Mouse (Mus musculus) liver, embryonic 16.5 days (tissue): ENCODE data around the gene Med24. TPM values are rescaled to one million over a fixed set of nuclear protein-coding genes. Genes with fewer than 3 reads are reported as not detected.
"Not testable (repeated sequence)": the region's sequence is repeated elsewhere in the genome, so short reads cannot be mapped to it uniquely, and the experiment has no call there.

Experiments used
- ATAC-seq: fragments of 200-750 bp; cut with Nextera tagmentation; 2 replicates; pipeline ENCODE4 v1.8.0; 2017; ENCODE audit warnings: low read depth, mild to moderate bottlenecking, moderate number of reproducible peaks, moderate library complexity
- H3K27ac ChIP-seq: fragments of 300-500 bp; sonication (generic); 2 replicates; pipeline ENCODE4 v1.5.1; 2014; ENCODE audit warnings: mild to moderate bottlenecking, low read length
- H3K27me3 ChIP-seq: fragments of 300-500 bp; sonication (generic); 2 replicates; pipeline ENCODE4 v1.6.1; 2014; ENCODE audit warnings: low read depth, low read length, mixed read lengths; ENCODE audit not compliant: control insufficient read depth, insufficient read depth
- H3K36me3 ChIP-seq: fragments of 300-500 bp; sonication (generic); 2 replicates; pipeline ENCODE4 v1.6.1; 2014; ENCODE audit warnings: mild to moderate bottlenecking; ENCODE audit not compliant: control insufficient read depth, insufficient read depth
- H3K4me1 ChIP-seq: fragments of 300-500 bp; sonication (generic); 2 replicates; pipeline ENCODE4 v1.6.1; 2014; ENCODE audit warnings: low read depth, low read length, mixed read lengths; ENCODE audit not compliant: control insufficient read depth
- H3K4me2 ChIP-seq: fragments of 300-500 bp; sonication (generic); 2 replicates; pipeline ENCODE4 v1.6.1; 2014; ENCODE audit warnings: low read depth, low read length, mixed read lengths
- H3K4me3 ChIP-seq: fragments of 300-500 bp; sonication (generic); 2 replicates; pipeline ENCODE4 v1.5.1; 2014; ENCODE audit warnings: low read depth, mild to moderate bottlenecking, low read length
- H3K9ac ChIP-seq: fragments of 300-500 bp; sonication (generic); 2 replicates; pipeline ENCODE4 v1.6.1; 2014; ENCODE audit warnings: low read depth, low read length
- H3K9me3 ChIP-seq: fragments of 300-500 bp; sonication (generic); replicated peaks from 2 replicates; pipeline ENCODE4 v1.6.1; 2016; ENCODE audit warnings: low read length; ENCODE audit not compliant: control insufficient read depth
- WGBS: fragments of 180-500 bp; shearing (Covaris S2); extraction: QIAGEN DNeasy Blood & Tissue Kit; methylation state at CpG from one replicate; pipeline ENCODE4 v1.1.7; 2014; ENCODE audit not compliant: insufficient replicate concordance; 5-methylcytosine and 5-hydroxymethylcytosine counted together
- polyA plus RNA-seq: library from polyadenylated mRNA; unstranded; fragments of >200 nt; fragmentation: Nextera tagmentation; extraction: Ambion mirVana; gene quantifications from 2 replicates; pipeline ENCODE4 v1.2.1, GENCODE M21; 2015

Gene Med24
- polyA plus RNA-seq, 1 experiment from 2014 or later, result 23.8 TPM

DNA sequence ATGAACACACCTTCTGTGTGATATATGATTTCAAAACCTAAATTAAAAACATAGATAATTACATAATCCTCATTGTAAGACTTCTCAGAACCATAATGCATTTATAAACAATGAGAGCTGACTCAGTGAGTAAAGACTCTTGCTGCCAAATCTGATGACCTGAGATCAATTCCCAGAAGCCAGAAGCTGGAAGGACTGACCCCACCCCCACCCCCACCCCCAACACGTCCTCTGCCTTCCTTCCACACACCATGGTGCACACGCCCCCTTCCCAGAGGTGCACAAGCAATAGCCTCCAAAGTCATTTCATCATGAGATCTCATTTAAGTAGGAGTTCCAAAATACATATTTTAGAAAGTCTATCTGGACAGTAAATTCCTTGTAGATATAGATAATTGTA, 8.5 kb downstream of the Med24 start:
- ATAC-seq, result no peak
- peaks cover 6% of the 10 kb centered on the region; the same call in 1 of the 2 replicates for H3K4me1 ChIP-seq
- WGBS, result 53% methylated on average over 2 of the region's 2 CpGs
- H3K9me3 ChIP-seq, result no peaks in the 10 kb centered on the region
- H3K4me3 ChIP-seq, result no peak overlapping the region
- H3K27me3 ChIP-seq, result no peaks in the 10 kb centered on the region
- H3K4me2 ChIP-seq, result no peak overlapping the region
- H3K36me3 ChIP-seq, result peaks cover 4% of the 10 kb centered on the region; the same call in 1 of the 2 replicates
- no peak overlapping the region for H3K9ac ChIP-seq
- H3K27ac ChIP-seq, result no peak overlapping the region

- Histone ChIP-seq H3K4me1 (peaks cover 6% of the 10 kb centered on the region; the same call in 1 of the 2 replicates), H3K9ac (no peak overlapping the region), H3K4me2 (no peak overlapping the region), H3K27me3 (no peaks in the 10 kb centered on the region), H3K9me3 (no peaks in the 10 kb centered on the region), H3K27ac (no peak overlapping the region), H3K36me3 (peaks cover 4% of the 10 kb centered on the region; the same call in 1 of the 2 replicates), H3K4me3 (no peak overlapping the region)
- ATAC-seq, result no peak
- 26% methylated on average over 13 of the region's 13 CpGs for WGBS
Measured at GRCm38 (mm10) chr11:98717904-98718303, 11.3 kb downstream of the Med24 start.

DNA sequence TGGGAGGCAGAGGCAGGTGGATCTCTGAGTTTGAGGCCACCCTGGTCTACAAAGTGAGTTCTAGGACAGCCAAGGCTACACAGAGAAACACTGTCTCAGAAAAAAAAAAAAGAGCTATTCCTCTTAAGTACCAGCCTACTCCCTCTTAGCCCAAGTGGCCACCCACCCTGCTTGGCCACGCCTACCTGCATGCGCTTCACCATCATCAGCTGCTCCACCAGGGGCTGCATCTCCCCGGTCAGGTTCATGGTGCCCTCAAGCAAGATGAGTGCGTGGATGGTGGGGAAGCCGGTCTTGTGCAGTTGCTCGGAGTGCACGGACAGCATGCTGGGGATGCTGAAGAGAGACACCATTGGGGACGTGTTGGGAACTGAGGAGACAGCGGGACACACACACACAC, 13.3 kb downstream of the Med24 start:
- WGBS, result 82% methylated on average over 9 of the region's 9 CpGs

DNA sequence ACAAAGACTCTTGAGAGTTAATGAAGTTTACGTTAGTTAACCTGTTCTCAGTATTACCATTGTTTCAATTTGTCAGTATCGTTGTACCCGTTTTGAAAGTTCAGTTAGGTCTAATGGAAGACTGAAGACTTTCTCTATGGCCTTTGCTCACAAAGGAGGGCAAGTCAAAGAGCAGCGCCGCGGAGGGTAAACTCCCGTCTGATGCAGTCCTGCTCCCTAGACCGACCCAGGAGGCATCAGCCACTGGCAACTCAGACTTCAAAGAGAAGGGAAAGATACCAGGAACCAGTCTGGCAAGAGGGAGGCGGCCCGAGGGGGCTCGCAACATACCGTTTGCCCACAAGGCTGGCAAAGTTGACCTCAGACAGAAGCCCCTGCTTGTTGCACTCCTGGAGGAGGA, 15.5 kb downstream of the Med24 start:
- H3K27me3 ChIP-seq, result no peaks in the 10 kb centered on the region
- H3K27ac ChIP-seq, result no peak overlapping the region
- H3K9ac ChIP-seq, result no peak overlapping the region
- ATAC-seq, result no peak
- H3K4me3 ChIP-seq, result no peak overlapping the region
- H3K9me3 ChIP-seq, result no peaks in the 10 kb centered on the region
- peaks cover 22% of the 10 kb centered on the region for H3K4me1 ChIP-seq
- peaks cover 4% of the 10 kb centered on the region; the same call in 1 of the 2 replicates for H3K36me3 ChIP-seq
- 73% methylated on average over 12 of the region's 12 CpGs for WGBS
- no peak overlapping the region for H3K4me2 ChIP-seq

More for the DNA sequence above, 13.3 kb downstream of the Med24 start:
- no peak for ATAC-seq
- Histone ChIP-seq H3K27me3 (no peaks in the 10 kb centered on the region), H3K9me3 (no peaks in the 10 kb centered on the region), H3K4me3 (no peak overlapping the region), H3K27ac (no peak overlapping the region), H3K4me1 (peaks cover 8% of the 10 kb centered on the region), H3K4me2 (no peak overlapping the region), H3K36me3 (peaks cover 4% of the 10 kb centered on the region; the same call in 1 of the 2 replicates), H3K9ac (no peak overlapping the region)

DNA sequence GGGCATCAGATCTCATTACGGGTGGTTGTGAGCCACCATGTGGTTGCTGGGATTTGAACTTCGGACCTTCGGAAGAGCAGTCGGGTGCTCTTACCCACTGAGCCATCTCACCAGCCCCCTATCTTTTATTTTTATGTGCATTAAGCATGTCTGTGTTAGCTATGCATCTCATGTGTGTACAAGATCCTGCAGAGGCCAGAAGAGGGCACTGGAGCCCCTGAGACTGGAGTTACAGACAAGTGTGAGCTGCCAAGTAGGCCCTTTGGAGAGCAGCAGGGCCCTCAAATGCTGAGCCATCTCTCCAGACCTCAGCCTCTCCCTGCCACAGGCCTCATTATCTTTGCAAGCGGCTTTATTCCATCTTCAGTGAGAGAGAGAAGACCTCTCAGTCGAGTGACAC, 17.2 kb downstream of the Med24 start:
- H3K27ac ChIP-seq, H3K9me3 ChIP-seq, H3K4me3 ChIP-seq, H3K27me3 ChIP-seq, H3K4me2 ChIP-seq, H3K9ac ChIP-seq, H3K36me3 ChIP-seq, ATAC-seq: not testable (repeated sequence)
- WGBS, result 73% methylated on average over 5 of the region's 6 CpGs
- peaks cover 20% of the 10 kb centered on the region for H3K4me1 ChIP-seq

- no peak overlapping the region for H3K9ac ChIP-seq
- H3K36me3 ChIP-seq, result peaks cover 3% of the 10 kb centered on the region
- H3K27me3 ChIP-seq, result no peaks in the 10 kb centered on the region
- no peak for ATAC-seq
- no peak overlapping the region for H3K4me3 ChIP-seq
- WGBS, result 32% methylated on average over 4 of the region's 4 CpGs
- H3K4me1 ChIP-seq, result peaks cover 20% of the 10 kb centered on the region
- no peak overlapping the region for H3K27ac ChIP-seq
- no peak overlapping the region for H3K4me2 ChIP-seq
- no peaks in the 10 kb centered on the region for H3K9me3 ChIP-seq
Measured at GRCm38 (mm10) chr11:98711046-98711434, 18.2 kb downstream of the Med24 start.

DNA sequence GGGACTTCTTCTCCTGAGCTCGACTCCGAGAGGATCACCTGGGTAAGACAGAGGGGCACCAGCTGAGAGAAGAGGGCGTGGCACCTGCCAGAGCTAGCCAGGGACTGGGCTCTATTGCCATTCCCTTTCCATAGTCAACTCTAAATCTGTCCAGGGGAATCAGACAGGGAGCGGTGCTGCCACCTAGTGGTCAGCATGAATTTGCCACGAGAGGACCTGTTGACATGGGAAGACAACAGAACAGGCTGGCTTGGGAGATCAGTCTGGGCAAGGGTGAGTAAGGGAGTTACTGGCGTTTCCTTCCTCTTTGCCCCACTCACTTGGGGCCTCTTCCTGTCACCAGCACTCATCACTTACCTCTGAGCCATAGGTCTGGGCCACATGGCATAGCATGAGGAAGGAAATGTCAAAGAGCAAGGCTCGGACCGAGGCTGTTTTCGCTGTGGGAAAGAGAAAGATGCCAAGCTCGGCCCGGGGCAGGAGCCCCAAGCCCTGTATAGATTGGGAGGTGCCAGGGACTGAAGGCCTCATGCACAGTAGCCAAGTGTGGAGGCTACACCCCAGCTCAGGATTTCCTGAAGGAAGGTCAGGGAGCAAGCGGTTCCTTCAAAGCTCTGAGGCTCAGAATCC, 18.7 kb downstream of the Med24 start:
- peak; percentile 54 for ATAC-seq
- Histone ChIP-seq H3K4me1 (peaks cover 20% of the 10 kb centered on the region), H3K4me3 (no peak overlapping the region), H3K36me3 (peaks cover 4% of the 10 kb centered on the region), H3K27me3 (no peaks in the 10 kb centered on the region), H3K4me2 (no peak overlapping the region), H3K9me3 (no peaks in the 10 kb centered on the region), H3K9ac (no peak overlapping the region), H3K27ac (peak overlapping the region; percentile 68; the same call in 1 of the 2 replicates)
- WGBS, result 22% methylated on average over 12 of the region's 12 CpGs

DNA sequence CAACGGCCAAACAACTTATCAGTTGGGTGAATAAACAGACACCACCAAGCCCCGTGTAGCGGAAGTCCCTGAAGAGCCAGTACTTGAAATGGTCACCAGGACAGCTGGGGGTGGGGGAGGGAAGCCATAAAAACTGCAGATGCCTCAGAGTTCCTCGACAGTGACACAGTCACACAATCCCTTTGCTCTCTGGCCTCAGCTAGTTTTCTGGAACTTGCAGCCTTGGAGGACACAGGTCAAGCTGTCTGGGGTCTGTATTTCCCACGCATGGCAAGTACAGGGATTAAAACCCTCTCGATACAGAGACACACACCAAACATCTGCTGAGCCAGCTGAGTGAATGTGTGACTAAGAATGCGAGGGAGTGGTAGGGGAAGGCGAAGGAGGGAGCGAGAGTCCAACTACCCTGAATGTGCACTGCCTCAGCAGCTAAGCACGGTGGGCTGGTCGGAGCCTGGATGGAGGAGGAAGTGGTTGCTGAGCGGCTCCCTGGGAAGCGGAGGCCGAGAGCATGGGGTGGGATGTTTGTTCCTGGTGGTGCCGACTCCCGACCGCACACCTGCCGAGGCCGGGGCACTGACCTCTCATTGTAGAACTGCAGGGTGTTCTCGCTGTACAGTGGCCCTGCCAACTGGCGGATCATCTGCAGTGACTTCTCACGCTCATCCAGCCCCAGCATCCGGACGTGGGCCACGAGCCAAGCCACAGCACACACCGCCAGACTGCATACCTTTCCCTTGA, 20.1 kb downstream of the Med24 start:
- H3K9ac ChIP-seq, result no peak overlapping the region
- H3K36me3 ChIP-seq, result peaks cover 9% of the 10 kb centered on the region

More for the DNA sequence above, 20.1 kb downstream of the Med24 start:
- Histone ChIP-seq H3K4me1 (peaks cover 20% of the 10 kb centered on the region), H3K27me3 (no peaks in the 10 kb centered on the region), H3K4me2 (no peak overlapping the region), H3K9me3 (no peaks in the 10 kb centered on the region), H3K27ac (peak overlapping the region; percentile 46), H3K4me3 (no peak overlapping the region)
- WGBS, result 47% methylated on average over 26 of the region's 26 CpGs
- ATAC-seq, result no peak
